Mouse (Mus musculus) hindbrain, embryonic 14.5 days (tissue): ENCODE data around the gene Slco1a6. TPM values are rescaled to one million over a fixed set of nuclear protein-coding genes. Genes with fewer than 3 reads are reported as not detected.
"Not testable (repeated sequence)": the region's sequence is repeated elsewhere in the genome, so short reads cannot be mapped to it uniquely, and the experiment has no call there.

ENCODE experiments used
- ATAC-seq: fragments of 200-750 bp; cut with Nextera tagmentation; 2 replicates; pipeline ENCODE4 v1.8.0; 2017; ENCODE audit warnings: moderate number of reproducible peaks, mild to moderate bottlenecking, moderate TSS enrichment, moderate library complexity; ENCODE audit not compliant: low FRiP score
- DNase-seq: peaks from one replicate; pipeline ENCODE4 v3.0.0-alpha.2; 2015; ENCODE audit warnings: low spot score
- H3K27ac ChIP-seq: fragments of 300-500 bp; sonication (generic); 2 replicates; pipeline ENCODE4 v1.5.1; 2014; ENCODE audit warnings: mild to moderate bottlenecking, moderate library complexity
- H3K27me3 ChIP-seq: fragments of 300-500 bp; sonication (generic); 2 replicates; pipeline ENCODE4 v1.6.1; 2014; ENCODE audit warnings: mild to moderate bottlenecking, low read length, mixed read lengths; ENCODE audit not compliant: control insufficient read depth, insufficient read depth
- H3K36me3 ChIP-seq: fragments of 300-500 bp; sonication (generic); replicated peaks from 2 replicates; pipeline ENCODE4 v1.6.1; 2014; ENCODE audit not compliant: control insufficient read depth, insufficient read depth
- H3K4me1 ChIP-seq: fragments of 300-500 bp; sonication (generic); replicated peaks from 2 replicates; pipeline ENCODE4 v1.6.1; 2014; ENCODE audit warnings: antibody characterized with exemption, low read length, mixed read lengths; ENCODE audit not compliant: control insufficient read depth, insufficient read depth
- H3K4me2 ChIP-seq: fragments of 300-500 bp; sonication (generic); replicated peaks from 2 replicates; pipeline ENCODE4 v1.6.1; 2014; ENCODE audit warnings: mild to moderate bottlenecking, moderate library complexity
- H3K4me3 ChIP-seq: fragments of 300-500 bp; sonication (generic); replicated peaks from 2 replicates; pipeline ENCODE4 v1.5.1; 2014; ENCODE audit warnings: mild to moderate bottlenecking, low read length
- H3K9ac ChIP-seq: fragments of 300-500 bp; sonication (generic); 2 replicates; pipeline ENCODE4 v1.6.1; 2014
- H3K9me3 ChIP-seq: fragments of 300-500 bp; sonication (generic); 2 replicates; pipeline ENCODE4 v1.6.1; 2016; ENCODE audit warnings: low read length; ENCODE audit not compliant: control insufficient read depth
- WGBS: fragments of 180-500 bp; shearing (Covaris S2); extraction: QIAGEN DNeasy Blood & Tissue Kit; methylation state at CpG from one replicate; pipeline ENCODE4 v1.1.7; 2014; 5-methylcytosine and 5-hydroxymethylcytosine counted together
- polyA plus RNA-seq: library from polyadenylated mRNA; unstranded; fragments of >200 nt; fragmentation: Nextera tagmentation; extraction: Ambion mirVana; gene quantifications from 2 replicates; pipeline ENCODE4 v1.2.1, GENCODE M21; 2014

Slco1a6 gene
- polyA plus RNA-seq, 1 experiment from 2014 or later, result 0.55 TPM

- no peak overlapping the region for H3K27ac ChIP-seq
- H3K36me3 ChIP-seq, result no peaks in the 10 kb centered on the region
- H3K27me3 ChIP-seq, result no peaks in the 10 kb centered on the region
- H3K9me3 ChIP-seq, result no peaks in the 10 kb centered on the region
- no peaks in the 10 kb centered on the region for H3K4me1 ChIP-seq
- no peak for DNase-seq
- H3K9ac ChIP-seq, result no peak overlapping the region
- WGBS, result 94% methylated on average over 3 of the region's 3 CpGs
- no peak overlapping the region for H3K4me2 ChIP-seq
- ATAC-seq, result no peak
- no peak overlapping the region for H3K4me3 ChIP-seq
Observed at GRCm38 (mm10) chr6:142187426-142187825, 20.9 kb downstream of the Slco1a6 start.

- H3K36me3 ChIP-seq, result no peaks in the 10 kb centered on the region
- no peaks in the 10 kb centered on the region for H3K27me3 ChIP-seq
- 88% methylated on average over 2 of the region's 2 CpGs for WGBS
- H3K4me3 ChIP-seq, result no peak overlapping the region
- no peaks in the 10 kb centered on the region for H3K4me1 ChIP-seq
- no peak overlapping the region for H3K27ac ChIP-seq
- no peak overlapping the region for H3K9ac ChIP-seq
- no peak for DNase-seq
- ATAC-seq, result no peak
- H3K4me2 ChIP-seq, result no peak overlapping the region
- H3K9me3 ChIP-seq, result no peaks in the 10 kb centered on the region
Observed at GRCm38 (mm10) chr6:142185868-142186415, 22.4 kb downstream of the Slco1a6 start.

- Histone ChIP-seq H3K27me3 (no peaks in the 10 kb centered on the region), H3K9ac (no peak overlapping the region), H3K4me1 (no peaks in the 10 kb centered on the region), H3K27ac (no peak overlapping the region), H3K36me3 (no peaks in the 10 kb centered on the region), H3K4me2 (no peak overlapping the region), H3K4me3 (no peak overlapping the region), H3K9me3 (no peaks in the 10 kb centered on the region)
- DNase-seq (no peak), ATAC-seq (no peak)
- 88% methylated on average over 5 of the region's 5 CpGs for WGBS
Observed at GRCm38 (mm10) chr6:142163406-142163805, 44.9 kb downstream of the Slco1a6 start.

GRCm38 (mm10) chr6:142161171-142161570, 47.1 kb downstream of the Slco1a6 start:
- 89% methylated on average over 2 of the region's 2 CpGs for WGBS
- DNase-seq (no peak), ATAC-seq (no peak)
- no peaks in the 10 kb centered on the region for H3K36me3 ChIP-seq
- no peaks in the 10 kb centered on the region for H3K9me3 ChIP-seq
- H3K4me1 ChIP-seq, result no peaks in the 10 kb centered on the region
- no peak overlapping the region for H3K4me2 ChIP-seq
- no peak overlapping the region for H3K27ac ChIP-seq
- H3K4me3 ChIP-seq, result no peak overlapping the region
- no peak overlapping the region for H3K9ac ChIP-seq
- H3K27me3 ChIP-seq, result no peaks in the 10 kb centered on the region

GRCm38 (mm10) chr6:142154081-142154480, 54.2 kb downstream of the Slco1a6 start:
- not testable (repeated sequence) for H3K27me3 ChIP-seq, H3K9ac ChIP-seq, H3K36me3 ChIP-seq, ATAC-seq, H3K9me3 ChIP-seq, DNase-seq, H3K4me3 ChIP-seq, H3K27ac ChIP-seq, H3K4me2 ChIP-seq, H3K4me1 ChIP-seq
- 86% methylated on average over 2 of the region's 10 CpGs for WGBS

GRCm38 (mm10) chr6:142148371-142148770, 60.0 kb downstream of the Slco1a6 start:
- H3K4me3 ChIP-seq, result no peak overlapping the region
- no peaks in the 10 kb centered on the region for H3K9me3 ChIP-seq
- H3K27me3 ChIP-seq, result no peaks in the 10 kb centered on the region
- DNase-seq (no peak), ATAC-seq (no peak)
- H3K36me3 ChIP-seq, result no peaks in the 10 kb centered on the region
- H3K4me1 ChIP-seq, result no peaks in the 10 kb centered on the region
- no peak overlapping the region for H3K27ac ChIP-seq
- H3K9ac ChIP-seq, result no peak overlapping the region
- WGBS, result 89% methylated on average over 1 of the region's 1 CpGs
- no peak overlapping the region for H3K4me2 ChIP-seq

GRCm38 (mm10) chr6:142111667-142112305, 96.5 kb downstream of the Slco1a6 start:
- 28% methylated on average over 3 of the region's 3 CpGs for WGBS
- no peaks in the 10 kb centered on the region for H3K9me3 ChIP-seq
- no peak overlapping the region for H3K9ac ChIP-seq
- no peaks in the 10 kb centered on the region for H3K36me3 ChIP-seq
- ATAC-seq, result peak; percentile 91
- H3K27ac ChIP-seq, result no peak overlapping the region
- H3K4me3 ChIP-seq, result no peak overlapping the region
- DNase-seq, result peak; percentile 46
- H3K27me3 ChIP-seq, result no peaks in the 10 kb centered on the region
- H3K4me1 ChIP-seq, result 0 out of 2 replicates have a peak, but pooled peaks cover 3% of the 10 kb centered on the region
- H3K4me2 ChIP-seq, result no peak overlapping the region

GRCm38 (mm10) chr6:142091126-142091525, 117.2 kb downstream of the Slco1a6 start:
- no peak overlapping the region for H3K27ac ChIP-seq
- H3K9ac ChIP-seq, result no peak overlapping the region
- 88% methylated on average over 3 of the region's 3 CpGs for WGBS
- no peaks in the 10 kb centered on the region for H3K27me3 ChIP-seq
- H3K9me3 ChIP-seq, result no peaks in the 10 kb centered on the region
- DNase-seq (no peak), ATAC-seq (no peak)
- H3K36me3 ChIP-seq, result no peaks in the 10 kb centered on the region
- no peak overlapping the region for H3K4me2 ChIP-seq
- no peaks in the 10 kb centered on the region for H3K4me1 ChIP-seq
- no peak overlapping the region for H3K4me3 ChIP-seq

GRCm38 (mm10) chr6:142058281-142058680, 150.0 kb downstream of the Slco1a6 start:
- H3K9ac ChIP-seq, H3K4me3 ChIP-seq, H3K4me1 ChIP-seq, DNase-seq, H3K27ac ChIP-seq, ATAC-seq, H3K4me2 ChIP-seq, H3K9me3 ChIP-seq, H3K27me3 ChIP-seq, H3K36me3 ChIP-seq: not testable (repeated sequence)
- WGBS, result 90% methylated on average over 3 of the region's 3 CpGs
